Mouse (Mus musculus): ENCODE results near the gene Ankrd44. TPM values are rescaled to one million over a fixed set of nuclear protein-coding genes. Genes with fewer than 3 reads are reported as not detected.

The Ankrd44 gene
- polyA plus RNA-seq, 1 experiment, result 6.8 TPM

GRCm38 (mm10) chr1:54858898-54859297, 67.3 kb downstream of the Ankrd44 start:
- Histone ChIP-seq H3K4me1 (ENCODE audit: control insufficient read depth, insufficient read depth, low read length) (no peaks in the 10 kb centered on the region), H3K27ac (ENCODE audit: control insufficient read depth, insufficient read depth, low read depth, low read length) (no peak overlapping the region), H3K27me3 (ENCODE audit: control insufficient read depth, insufficient read depth, low read length) (no peaks in the 10 kb centered on the region), H3K36me3 (ENCODE audit: control insufficient read depth, insufficient read depth, low read length) (no peaks in the 10 kb centered on the region), H3K4me3 (ENCODE audit: control insufficient read depth, low read depth, low read length) (no peak overlapping the region)
- TF ChIP-seq POLR2A (IDR thresholded peaks at IDR 0.05; ENCODE audit: control insufficient read depth, low read depth, low read length), result no peak
- TF ChIP-seq CTCF (IDR thresholded peaks at IDR 0.05; ENCODE audit: control insufficient read depth, insufficient read depth, insufficient replicate concordance, low read depth, low read length), result no peak

DNA sequence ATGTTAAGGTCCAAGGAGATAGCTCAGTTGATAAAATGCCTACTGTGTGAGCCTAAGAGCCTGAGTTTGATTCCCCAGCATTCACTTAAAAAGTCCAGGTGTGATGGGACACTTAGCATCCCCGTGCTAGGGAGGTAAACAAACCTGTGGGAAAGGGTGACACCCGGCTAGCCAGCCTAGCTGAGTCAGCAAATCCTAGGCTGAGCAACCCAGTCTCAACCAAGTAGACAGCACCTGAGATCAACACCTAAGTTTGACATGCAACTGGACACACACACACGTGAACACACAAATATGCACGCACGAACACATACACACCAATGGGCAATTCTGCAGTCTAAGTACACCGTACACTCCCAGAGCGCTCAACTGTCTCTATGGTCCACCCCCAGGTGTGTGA, 69.7 kb downstream of the Ankrd44 start:
- Histone ChIP-seq H3K36me3 (ENCODE audit: control insufficient read depth, insufficient read depth, low read length) (no peaks in the 10 kb centered on the region), H3K4me3 (ENCODE audit: control insufficient read depth, low read depth, low read length) (no peak overlapping the region), H3K27ac (ENCODE audit: control insufficient read depth, insufficient read depth, low read depth, low read length) (no peak overlapping the region), H3K27me3 (ENCODE audit: control insufficient read depth, insufficient read depth, low read length) (no peaks in the 10 kb centered on the region), H3K4me1 (ENCODE audit: control insufficient read depth, insufficient read depth, low read length) (no peaks in the 10 kb centered on the region)
- no peak for TF ChIP-seq POLR2A (IDR thresholded peaks at IDR 0.05; ENCODE audit: control insufficient read depth, low read depth, low read length)
- no peak for TF ChIP-seq CTCF (IDR thresholded peaks at IDR 0.05; ENCODE audit: control insufficient read depth, insufficient read depth, insufficient replicate concordance, low read depth, low read length)

DNA sequence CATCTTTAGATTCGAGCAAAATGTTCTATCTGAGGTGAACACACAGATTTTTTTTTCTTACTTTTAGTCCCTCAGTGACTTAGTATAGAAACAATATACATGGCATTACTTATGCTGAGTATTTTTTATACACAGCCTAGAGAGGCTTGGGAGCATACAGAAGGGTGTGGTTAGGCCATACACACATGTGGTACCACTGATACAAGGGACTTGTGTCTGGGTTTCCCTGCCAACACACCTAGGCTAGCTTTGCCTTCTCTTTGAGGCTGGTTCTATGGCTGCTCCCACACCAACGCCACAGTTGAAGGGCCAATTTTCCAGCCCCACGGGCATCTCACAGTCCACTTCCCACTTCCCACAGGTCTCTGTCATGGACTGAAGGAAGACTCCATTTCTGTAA, 70.2 kb downstream of the Ankrd44 start:
- H3K27me3 ChIP-seq (ENCODE audit: control insufficient read depth, insufficient read depth, low read length), result no peaks in the 10 kb centered on the region
- no peaks in the 10 kb centered on the region for H3K4me1 ChIP-seq (ENCODE audit: control insufficient read depth, insufficient read depth, low read length)
- H3K36me3 ChIP-seq (ENCODE audit: control insufficient read depth, insufficient read depth, low read length), result no peaks in the 10 kb centered on the region
- no peak overlapping the region for H3K4me3 ChIP-seq (ENCODE audit: control insufficient read depth, low read depth, low read length)
- no peak for TF ChIP-seq POLR2A (IDR thresholded peaks at IDR 0.05; ENCODE audit: control insufficient read depth, low read depth, low read length)
- no peak for TF ChIP-seq CTCF (IDR thresholded peaks at IDR 0.05; ENCODE audit: control insufficient read depth, insufficient read depth, insufficient replicate concordance, low read depth, low read length)
- H3K27ac ChIP-seq (ENCODE audit: control insufficient read depth, insufficient read depth, low read depth, low read length), result no peak overlapping the region

GRCm38 (mm10) chr1:54854388-54854787, 71.8 kb downstream of the Ankrd44 start:
- H3K4me1 ChIP-seq (ENCODE audit: control insufficient read depth, insufficient read depth, low read length), result no peaks in the 10 kb centered on the region
- TF ChIP-seq CTCF (IDR thresholded peaks at IDR 0.05; ENCODE audit: control insufficient read depth, insufficient read depth, insufficient replicate concordance, low read depth, low read length) (no peak), POLR2A (IDR thresholded peaks at IDR 0.05; ENCODE audit: control insufficient read depth, low read depth, low read length) (no peak)
- no peaks in the 10 kb centered on the region for H3K36me3 ChIP-seq (ENCODE audit: control insufficient read depth, insufficient read depth, low read length)
- H3K4me3 ChIP-seq (ENCODE audit: control insufficient read depth, low read depth, low read length), result no peak overlapping the region
- no peak overlapping the region for H3K27ac ChIP-seq (ENCODE audit: control insufficient read depth, insufficient read depth, low read depth, low read length)
- H3K27me3 ChIP-seq (ENCODE audit: control insufficient read depth, insufficient read depth, low read length), result no peaks in the 10 kb centered on the region

DNA sequence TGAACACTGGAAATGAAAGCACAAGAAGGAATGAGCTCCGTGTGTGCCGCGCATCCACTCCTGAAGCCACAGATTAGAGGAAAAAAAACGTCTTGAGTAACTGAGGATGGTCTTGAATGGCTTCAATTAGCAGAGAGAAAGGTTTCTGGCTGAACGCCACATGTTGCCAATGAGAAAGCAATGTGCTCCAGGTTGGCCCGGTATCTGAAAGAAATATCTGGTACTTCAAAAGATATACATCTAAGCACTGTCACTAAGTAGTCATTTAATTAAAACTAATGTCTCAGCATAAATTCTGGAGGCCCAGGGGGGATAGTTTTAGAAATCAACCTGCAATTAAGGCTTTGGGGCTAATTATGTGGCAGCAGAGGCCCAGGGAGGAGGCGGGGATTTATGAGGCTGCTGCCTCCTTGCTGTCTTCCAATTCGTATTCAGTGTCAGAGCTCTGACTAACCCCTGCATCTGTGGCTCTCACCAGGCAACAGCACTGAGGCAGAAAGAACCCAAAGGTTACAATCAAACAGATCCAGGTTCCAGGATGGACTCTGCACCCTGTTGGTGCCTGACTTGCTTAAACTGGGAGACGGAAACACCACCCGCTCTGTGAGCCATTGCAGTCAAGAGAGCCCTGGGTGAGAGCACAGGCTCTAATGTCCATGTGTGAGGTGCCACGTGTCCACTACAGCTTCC, 72.7 kb downstream of the Ankrd44 start:
- H3K36me3 ChIP-seq (ENCODE audit: control insufficient read depth, insufficient read depth, low read length), result no peaks in the 10 kb centered on the region
- H3K27me3 ChIP-seq (ENCODE audit: control insufficient read depth, insufficient read depth, low read length), result no peaks in the 10 kb centered on the region
- no peaks in the 10 kb centered on the region for H3K4me1 ChIP-seq (ENCODE audit: control insufficient read depth, insufficient read depth, low read length)
- H3K4me3 ChIP-seq (ENCODE audit: control insufficient read depth, low read depth, low read length), result no peak overlapping the region
- TF ChIP-seq CTCF (IDR thresholded peaks at IDR 0.05; ENCODE audit: control insufficient read depth, insufficient read depth, insufficient replicate concordance, low read depth, low read length), result no peak
- no peak for TF ChIP-seq POLR2A (IDR thresholded peaks at IDR 0.05; ENCODE audit: control insufficient read depth, low read depth, low read length)
- H3K27ac ChIP-seq (ENCODE audit: control insufficient read depth, insufficient read depth, low read depth, low read length), result no peak overlapping the region

DNA sequence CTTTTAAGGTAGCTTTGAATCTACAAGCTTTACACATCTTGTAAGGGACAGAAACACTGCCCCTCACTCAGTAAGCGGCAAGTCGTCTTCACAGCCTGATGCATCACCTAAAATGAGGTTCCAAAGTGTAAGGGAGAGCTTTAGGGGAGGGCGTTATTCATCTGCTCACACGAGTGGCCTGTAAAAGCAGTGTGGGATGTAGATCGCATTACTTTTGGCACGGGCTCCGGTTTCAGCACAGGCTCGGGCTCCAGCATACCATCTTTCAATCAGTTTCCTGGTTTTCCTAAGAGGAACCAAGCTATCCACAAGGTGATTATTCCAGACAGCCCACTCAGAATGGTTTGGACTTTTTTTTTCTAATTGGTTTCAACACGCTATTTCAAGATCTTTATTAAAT, 74.6 kb downstream of the Ankrd44 start:
- TF ChIP-seq POLR2A (IDR thresholded peaks at IDR 0.05; ENCODE audit: control insufficient read depth, low read depth, low read length), result no peak
- no peak for TF ChIP-seq CTCF (IDR thresholded peaks at IDR 0.05; ENCODE audit: control insufficient read depth, insufficient read depth, insufficient replicate concordance, low read depth, low read length)
- no peaks in the 10 kb centered on the region for H3K4me1 ChIP-seq (ENCODE audit: control insufficient read depth, insufficient read depth, low read length)
- H3K27me3 ChIP-seq (ENCODE audit: control insufficient read depth, insufficient read depth, low read length), result no peaks in the 10 kb centered on the region
- H3K27ac ChIP-seq (ENCODE audit: control insufficient read depth, insufficient read depth, low read depth, low read length), result no peak overlapping the region
- H3K36me3 ChIP-seq (ENCODE audit: control insufficient read depth, insufficient read depth, low read length), result no peaks in the 10 kb centered on the region
- no peak overlapping the region for H3K4me3 ChIP-seq (ENCODE audit: control insufficient read depth, low read depth, low read length)

DNA sequence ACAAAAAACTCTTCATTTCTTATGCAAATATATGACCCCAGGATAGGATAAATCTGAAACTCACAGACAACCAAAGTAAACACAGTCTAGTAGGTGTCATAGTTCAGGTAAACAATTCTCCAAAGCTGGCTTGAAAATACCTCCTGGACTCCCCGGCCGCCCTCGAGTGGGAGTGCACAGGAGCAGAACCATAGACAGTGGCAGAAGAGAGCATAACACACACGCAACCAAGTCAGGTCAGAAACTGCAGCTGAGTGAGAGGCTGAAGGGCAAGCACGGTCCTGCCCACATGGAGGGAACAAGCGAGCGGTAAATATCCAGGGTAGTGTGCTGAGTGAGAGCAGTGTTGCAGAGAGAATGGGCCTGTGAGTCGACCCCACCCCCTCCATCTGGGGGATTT, 76.1 kb downstream of the Ankrd44 start:
- H3K4me1 ChIP-seq (ENCODE audit: control insufficient read depth, insufficient read depth, low read length), result no peaks in the 10 kb centered on the region

More for the DNA sequence above, 76.1 kb downstream of the Ankrd44 start:
- Histone ChIP-seq H3K4me3 (ENCODE audit: control insufficient read depth, low read depth, low read length) (no peak overlapping the region), H3K27ac (ENCODE audit: control insufficient read depth, insufficient read depth, low read depth, low read length) (no peak overlapping the region), H3K27me3 (ENCODE audit: control insufficient read depth, insufficient read depth, low read length) (no peaks in the 10 kb centered on the region), H3K36me3 (ENCODE audit: control insufficient read depth, insufficient read depth, low read length) (no peaks in the 10 kb centered on the region)
- TF ChIP-seq POLR2A (IDR thresholded peaks at IDR 0.05; ENCODE audit: control insufficient read depth, low read depth, low read length) (no peak), CTCF (IDR thresholded peaks at IDR 0.05; ENCODE audit: control insufficient read depth, insufficient read depth, insufficient replicate concordance, low read depth, low read length) (no peak)

Measured in testis, adult 2 months (tissue).